Mouse (Mus musculus) liver, embryonic 15.5 days (tissue): ENCODE data around the gene Ryr1. TPM values are rescaled to one million over a fixed set of nuclear protein-coding genes. Genes with fewer than 3 reads are reported as not detected.
A peak's percentile ranks its signal among the peaks of the same experiment; 100 is the strongest.

ENCODE experiments used
- ATAC-seq: fragments of 200-750 bp; cut with Nextera tagmentation; 2 replicates; pipeline ENCODE4 v1.8.0; 2017; ENCODE audit warnings: moderate number of reproducible peaks, mild to moderate bottlenecking, moderate library complexity; ENCODE audit not compliant: insufficient read depth
- H3K27ac ChIP-seq: fragments of 300-500 bp; sonication (generic); replicated peaks from 2 replicates; pipeline ENCODE4 v1.5.1; 2015; ENCODE audit warnings: mild to moderate bottlenecking, inconsistent platforms
- H3K27me3 ChIP-seq: fragments of 300-500 bp; sonication (generic); 2 replicates; pipeline ENCODE4 v1.6.1; 2015; ENCODE audit warnings: mild to moderate bottlenecking, inconsistent platforms
- H3K36me3 ChIP-seq: fragments of 300-500 bp; sonication (generic); replicated peaks from 2 replicates; pipeline ENCODE4 v1.6.1; 2015; ENCODE audit warnings: moderate library complexity, mild to moderate bottlenecking, inconsistent platforms
- H3K4me1 ChIP-seq: fragments of 300-500 bp; sonication (generic); replicated peaks from 2 replicates; pipeline ENCODE4 v1.6.1; 2015; ENCODE audit warnings: inconsistent platforms
- H3K4me2 ChIP-seq: fragments of 300-500 bp; sonication (generic); 2 replicates; pipeline ENCODE4 v1.6.1; 2015; ENCODE audit warnings: moderate library complexity, mild to moderate bottlenecking, inconsistent platforms
- H3K4me3 ChIP-seq: fragments of 300-500 bp; sonication (generic); replicated peaks from 2 replicates; pipeline ENCODE4 v1.5.1; 2015; ENCODE audit warnings: mild to moderate bottlenecking, inconsistent platforms
- H3K9ac ChIP-seq: fragments of 300-500 bp; sonication (generic); 2 replicates; pipeline ENCODE4 v1.6.1; 2015; ENCODE audit warnings: moderate library complexity, mild to moderate bottlenecking, inconsistent platforms
- H3K9me3 ChIP-seq: fragments of 300-500 bp; sonication (generic); replicated peaks from 2 replicates; pipeline ENCODE4 v1.6.1; 2016; ENCODE audit warnings: inconsistent platforms
- WGBS: fragments of 180-500 bp; shearing (Covaris S2); methylation state at CpG from one replicate; pipeline ENCODE4 v1.1.7; 2015; ENCODE audit warnings: mixed read lengths; ENCODE audit not compliant: insufficient replicate concordance; 5-methylcytosine and 5-hydroxymethylcytosine counted together
- polyA plus RNA-seq: library from polyadenylated mRNA; unstranded; fragments of >200 nt; fragmentation: Nextera tagmentation; extraction: Ambion mirVana; gene quantifications from 2 replicates; pipeline ENCODE4 v1.2.1, GENCODE M21; 2015

Ryr1 gene
- polyA plus RNA-seq, 1 experiment from 2014 or later: 0.37 TPM

- Histone ChIP-seq H3K4me3 (no peak overlapping the region), H3K4me1 (peaks cover 37% of the 10 kb centered on the region), H3K9me3 (no peaks in the 10 kb centered on the region), H3K27me3 (no peaks in the 10 kb centered on the region), H3K36me3 (peaks cover 15% of the 10 kb centered on the region), H3K9ac (no peak overlapping the region), H3K4me2 (no peak overlapping the region), H3K27ac (no peak overlapping the region)
- no peak for ATAC-seq
- 63% methylated on average over 4 of the region's 4 CpGs for whole genome bisulfite sequencing
Observed at GRCm38 (mm10) chr7:28966751-28967505, 158.1 kb downstream of the Ryr1 start.

GRCm38 (mm10) chr7:28966181-28966580 is 158.8 kb downstream of the Ryr1 start:
- Histone ChIP-seq H3K4me2 (no peak overlapping the region), H3K4me1 (peaks cover 41% of the 10 kb centered on the region), H3K4me3 (no peak overlapping the region), H3K27ac (no peak overlapping the region), H3K36me3 (peaks cover 7% of the 10 kb centered on the region), H3K27me3 (no peaks in the 10 kb centered on the region), H3K9me3 (no peaks in the 10 kb centered on the region), H3K9ac (no peak overlapping the region)
- ATAC-seq: no peak
- WGBS: 82% methylated on average over 4 of the region's 5 CpGs

- Histone ChIP-seq H3K4me2 (no peak overlapping the region), H3K27me3 (no peaks in the 10 kb centered on the region), H3K4me3 (no peak overlapping the region), H3K4me1 (peaks cover 47% of the 10 kb centered on the region), H3K9me3 (no peaks in the 10 kb centered on the region), H3K36me3 (0 out of 2 replicates have a peak, but pooled peaks cover 3% of the 10 kb centered on the region), H3K27ac (no peak overlapping the region), H3K9ac (no peak overlapping the region)
- no peak for ATAC-seq
- 71% methylated on average over 5 of the region's 5 CpGs for WGBS
Observed at GRCm38 (mm10) chr7:28965346-28965840, 159.6 kb downstream of the Ryr1 start.

GRCm38 (mm10) chr7:28963399-28963923 is 161.5 kb downstream of the Ryr1 start:
- Histone ChIP-seq H3K4me3 (no peak overlapping the region), H3K9me3 (no peaks in the 10 kb centered on the region), H3K27me3 (no peaks in the 10 kb centered on the region), H3K27ac (peak overlapping the region; percentile 92), H3K4me2 (peak overlapping the region; percentile 93; the same call in 1 of the 2 replicates), H3K9ac (no peak overlapping the region), H3K36me3 (no peaks in the 10 kb centered on the region), H3K4me1 (peaks cover 57% of the 10 kb centered on the region)
- 71% methylated on average over 3 of the region's 3 CpGs for WGBS
- no peak for ATAC-seq

GRCm38 (mm10) chr7:28961927-28962670 is 162.9 kb downstream of the Ryr1 start, which contains the start of gene Actn4:
Gene Actn4, minus strand, starts transcription at chr7:28962340.
- peak; percentile 90 for ATAC-seq
- WGBS: under 1% methylated on average over 76 of the region's 76 CpGs
- Histone ChIP-seq H3K4me3 (peak within 1 kb of the TSS; percentile 84), H3K36me3 (no peaks in the 10 kb centered on the region), H3K4me1 (peaks cover 70% of the 10 kb centered on the region), H3K27me3 (no peaks in the 10 kb centered on the region), H3K27ac (peak within 1 kb of the TSS; percentile 92), H3K9me3 (no peaks in the 10 kb centered on the region), H3K9ac (peak within 1 kb of the TSS; percentile 93), H3K4me2 (peak within 1 kb of the TSS; percentile 93)

GRCm38 (mm10) chr7:28961584-28961926 is 163.4 kb downstream of the Ryr1 start:
- H3K4me2 ChIP-seq: peak overlapping the region; percentile 93
- no peaks in the 10 kb centered on the region for H3K36me3 ChIP-seq
- H3K27me3 ChIP-seq: no peaks in the 10 kb centered on the region
- ATAC-seq: no peak
- H3K27ac ChIP-seq: peak overlapping the region; percentile 92
- under 1% methylated on average over 7 of the region's 7 CpGs for WGBS
- peak overlapping the region; percentile 93 for H3K9ac ChIP-seq
- H3K4me3 ChIP-seq: peak overlapping the region; percentile 84
- peaks cover 70% of the 10 kb centered on the region for H3K4me1 ChIP-seq
- H3K9me3 ChIP-seq: no peaks in the 10 kb centered on the region

- peak overlapping the region; percentile 92 for H3K27ac ChIP-seq
- ATAC-seq: no peak
- H3K9me3 ChIP-seq: no peaks in the 10 kb centered on the region
- H3K27me3 ChIP-seq: no peaks in the 10 kb centered on the region
- peak overlapping the region; percentile 84 for H3K4me3 ChIP-seq
- no peaks in the 10 kb centered on the region for H3K36me3 ChIP-seq
- peak overlapping the region; percentile 93 for H3K9ac ChIP-seq
- peak overlapping the region; percentile 93 for H3K4me2 ChIP-seq
- H3K4me1 ChIP-seq: peaks cover 79% of the 10 kb centered on the region
- 22% methylated on average over 9 of the region's 9 CpGs for WGBS
Observed at GRCm38 (mm10) chr7:28960354-28961046, 164.5 kb downstream of the Ryr1 start.

- H3K36me3 ChIP-seq: no peaks in the 10 kb centered on the region
- peak overlapping the region; percentile 93 for H3K4me2 ChIP-seq
- peaks cover 84% of the 10 kb centered on the region for H3K4me1 ChIP-seq
- ATAC-seq: peak; percentile 4; the same call in 1 of the 2 replicates
- H3K9ac ChIP-seq: peak overlapping the region; percentile 93
- H3K4me3 ChIP-seq: peak overlapping the region; percentile 84
- no peaks in the 10 kb centered on the region for H3K9me3 ChIP-seq
- WGBS: 4% methylated on average over 6 of the region's 6 CpGs
- H3K27me3 ChIP-seq: no peaks in the 10 kb centered on the region
- H3K27ac ChIP-seq: peak overlapping the region; percentile 92
Observed at GRCm38 (mm10) chr7:28959505-28960045, 165.4 kb downstream of the Ryr1 start.

- H3K9me3 ChIP-seq: no peaks in the 10 kb centered on the region
- peaks cover 4% of the 10 kb centered on the region; the same call in 1 of the 2 replicates for H3K36me3 ChIP-seq
- H3K4me3 ChIP-seq: peak overlapping the region; percentile 84
- H3K4me1 ChIP-seq: peaks cover 92% of the 10 kb centered on the region
- no peaks in the 10 kb centered on the region for H3K27me3 ChIP-seq
- H3K9ac ChIP-seq: peak overlapping the region; percentile 93
- ATAC-seq: no peak
- H3K4me2 ChIP-seq: peak overlapping the region; percentile 93
- WGBS: 77% methylated on average over 1 of the region's 1 CpGs
- H3K27ac ChIP-seq: peak overlapping the region; percentile 92
Observed at GRCm38 (mm10) chr7:28958770-28959169, 166.2 kb downstream of the Ryr1 start.

GRCm38 (mm10) chr7:28957997-28958725 is 166.8 kb downstream of the Ryr1 start:
- H3K4me2 ChIP-seq: peak overlapping the region; percentile 93
- peaks cover 4% of the 10 kb centered on the region; the same call in 1 of the 2 replicates for H3K36me3 ChIP-seq
- WGBS: 34% methylated on average over 1 of the region's 1 CpGs
- H3K27ac ChIP-seq: peak overlapping the region; percentile 92
- no peaks in the 10 kb centered on the region for H3K9me3 ChIP-seq
- ATAC-seq: no peak
- peaks cover 92% of the 10 kb centered on the region for H3K4me1 ChIP-seq
- peak overlapping the region; percentile 93; the same call in 1 of the 2 replicates for H3K9ac ChIP-seq
- no peak overlapping the region for H3K4me3 ChIP-seq
- no peaks in the 10 kb centered on the region for H3K27me3 ChIP-seq
